Mouse (Mus musculus) common myeloid progenitor, adult 5-6 weeks (primary cell): ENCODE measurements around the gene Sf3a3. TPM values are rescaled to one million over a fixed set of nuclear protein-coding genes. Genes with fewer than 3 reads are reported as not detected.

Experiments
- ATAC-seq: replicated peaks from 2 replicates; pipeline ENCODE4 v1.8.0; 2016; ENCODE audit warnings: low read depth, mild to moderate bottlenecking, moderate TSS enrichment, inconsistent platforms; ENCODE audit not compliant: poor library complexity, severe bottlenecking
- total RNA-seq: library from RNA; stranded (forward); fragments of 200-1000, 187-1606 nt; gene quantifications from 2 replicates; pipeline ENCODE4 v1.2.3, GENCODE M21; 2017

Sf3a3 gene
- total RNA-seq, 1 experiment from 2014 or later: 162 TPM

- ATAC-seq: no peak
Measured at GRCm38 (mm10) chr4:124770624-124771023, 56.0 kb downstream of the Sf3a3 start.

- ATAC-seq: peak; percentile 79
Measured at GRCm38 (mm10) chr4:124772125-124772524, 57.5 kb downstream of the Sf3a3 start.

- ATAC-seq: no peak
Measured at GRCm38 (mm10) chr4:124773449-124773848, 58.9 kb downstream of the Sf3a3 start.

GRCm38 (mm10) chr4:124773995-124774394, 59.4 kb downstream of the Sf3a3 start:
- no peak for ATAC-seq

- peak; percentile 55 for ATAC-seq
Measured at GRCm38 (mm10) chr4:124774429-124774828, 59.9 kb downstream of the Sf3a3 start.

DNA sequence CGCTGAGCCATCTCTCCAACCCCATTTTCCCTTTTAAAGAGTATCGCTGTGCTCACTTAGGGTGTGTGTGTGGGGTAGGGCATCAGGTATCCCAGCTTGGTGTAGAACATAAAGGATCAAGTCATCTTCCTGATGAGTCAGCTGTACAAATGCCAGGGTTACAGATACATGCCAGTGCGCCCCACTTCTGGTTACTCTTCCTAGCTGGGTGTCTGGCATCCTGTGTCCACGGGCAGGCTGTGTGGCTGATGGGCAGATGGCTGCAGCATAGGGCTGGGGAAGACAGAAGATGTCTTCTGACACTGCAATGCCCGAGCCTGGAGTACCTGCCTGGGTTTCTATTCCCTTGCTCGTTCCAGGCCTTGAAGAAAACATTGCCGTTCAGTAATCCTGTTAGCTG, 66.8 kb downstream of the Sf3a3 start:
- ATAC-seq: no peak

Other genes with a start within 250 kb of the Sf3a3 start
- gene 3100002H09Rik, start 104.0 kb upstream of the Sf3a3 start, total RNA-seq: not detected in 2 replicates
- gene Pou3f1, start 58.0 kb upstream of the Sf3a3 start, total RNA-seq: not detected in 2 replicates
- 86.8 and 98.8 TPM in 2 replicates for gene Utp11, start 21.2 kb upstream of the Sf3a3 start, total RNA-seq
- 4.1 and 5.3 TPM in 2 replicates for gene Fhl3, start 14.1 kb upstream of the Sf3a3 start, total RNA-seq
- gene Inpp5b, start 27.1 kb downstream of the Sf3a3 start, total RNA-seq: 32.2 and 50.2 TPM in 2 replicates
- 26.1 and 35.9 TPM in 2 replicates for gene Mtf1, start 87.3 kb downstream of the Sf3a3 start, total RNA-seq
- 33.4 and 55.0 TPM in 2 replicates for gene Yrdc, start 135.9 kb downstream of the Sf3a3 start, total RNA-seq
- gene 1110065P20Rik, start 136.4 kb downstream of the Sf3a3 start, total RNA-seq: 2.9 and 7.0 TPM in 2 replicates
- 0.55 TPM in 1 of 2 replicates, not detected in the other for gene Maneal, start 147.4 kb downstream of the Sf3a3 start, total RNA-seq
- not detected in 2 replicates for gene Epha10, start 166.1 kb downstream of the Sf3a3 start, total RNA-seq
- 12.0 and 14.3 TPM in 2 replicates for gene 9930104L06Rik, start 222.3 kb downstream of the Sf3a3 start, total RNA-seq
- 108 and 117 TPM in 2 replicates for gene Cdca8, start 224.5 kb downstream of the Sf3a3 start, total RNA-seq